Mouse (Mus musculus): ENCODE measurements around the gene Mxd1. TPM values are rescaled to one million over a fixed set of nuclear protein-coding genes. Genes with fewer than 3 reads are reported as not detected.

Gene Mxd1
- polyA plus RNA-seq, 1 experiment from 2014 or later: 16.6 TPM

DNA sequence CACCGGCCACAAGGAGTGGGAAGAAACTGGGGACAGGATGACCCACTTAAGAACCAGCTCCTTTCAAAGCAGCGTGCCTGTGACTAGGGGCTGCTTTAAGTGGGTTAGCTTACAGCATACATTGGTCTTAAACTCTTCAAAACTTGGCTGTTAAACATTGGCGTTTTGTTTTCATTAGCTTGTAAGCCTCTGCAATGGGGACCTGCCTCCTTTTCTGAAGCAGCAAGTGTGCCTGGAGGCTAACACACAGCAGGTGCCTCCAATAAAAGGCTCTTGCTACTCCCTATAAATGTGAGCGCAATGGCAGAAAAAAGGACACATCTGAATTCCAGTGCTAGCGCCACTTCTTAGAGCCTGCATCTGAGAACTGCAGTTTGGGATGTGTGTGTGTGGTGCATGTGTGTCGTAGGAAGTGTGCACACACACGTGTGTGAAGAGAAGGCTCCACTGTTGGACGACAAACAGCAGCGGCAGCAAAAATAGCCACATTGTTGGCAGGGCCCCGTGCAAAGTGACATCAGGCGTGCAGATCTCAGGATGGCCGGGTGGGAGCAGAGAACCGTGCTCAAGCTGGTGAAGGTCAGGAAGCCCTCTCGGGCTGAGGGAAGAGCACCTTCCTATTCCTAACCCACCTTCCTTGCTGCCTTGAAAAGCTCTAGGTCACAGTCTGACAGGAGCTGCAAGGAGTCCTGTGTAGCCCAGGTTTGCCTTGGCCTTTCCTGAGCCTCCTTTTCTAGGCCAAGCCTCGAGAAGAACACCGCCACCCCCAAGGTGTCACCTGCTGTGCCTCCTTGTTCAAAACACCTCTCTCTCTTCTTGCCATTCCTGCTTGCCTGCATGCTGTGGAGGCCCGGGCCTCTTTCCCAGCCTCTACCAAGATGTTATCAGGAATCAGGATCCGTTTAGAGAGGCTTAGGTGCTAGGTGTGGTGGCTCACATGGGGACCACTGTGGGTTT, 44.6 kb downstream of the Mxd1 start:
- H3K4me3 ChIP-seq (replicated peaks; ENCODE audit: low read length): no peak overlapping the region
- no peak overlapping the region for H3K27ac ChIP-seq
- H3K4me2 ChIP-seq (replicated peaks): no peak overlapping the region
- no peaks in the 10 kb centered on the region for H3K9me3 ChIP-seq (ENCODE audit: control insufficient read depth, low read length)
- no peaks in the 10 kb centered on the region for H3K36me3 ChIP-seq (replicated peaks; ENCODE audit: control insufficient read depth, insufficient read depth)
- no peak overlapping the region for H3K9ac ChIP-seq
- H3K4me1 ChIP-seq (replicated peaks; ENCODE audit: control insufficient read depth, insufficient read depth, low read length): no peaks in the 10 kb centered on the region
- no peak for DNase-seq (ENCODE audit: low spot score)
- WGBS: 63% methylated on average over 18 of the region's 18 CpGs
- no peak for ATAC-seq (ENCODE audit: low FRiP score)
- H3K27me3 ChIP-seq (ENCODE audit: control insufficient read depth, insufficient read depth, low read length): no peaks in the 10 kb centered on the region

DNA sequence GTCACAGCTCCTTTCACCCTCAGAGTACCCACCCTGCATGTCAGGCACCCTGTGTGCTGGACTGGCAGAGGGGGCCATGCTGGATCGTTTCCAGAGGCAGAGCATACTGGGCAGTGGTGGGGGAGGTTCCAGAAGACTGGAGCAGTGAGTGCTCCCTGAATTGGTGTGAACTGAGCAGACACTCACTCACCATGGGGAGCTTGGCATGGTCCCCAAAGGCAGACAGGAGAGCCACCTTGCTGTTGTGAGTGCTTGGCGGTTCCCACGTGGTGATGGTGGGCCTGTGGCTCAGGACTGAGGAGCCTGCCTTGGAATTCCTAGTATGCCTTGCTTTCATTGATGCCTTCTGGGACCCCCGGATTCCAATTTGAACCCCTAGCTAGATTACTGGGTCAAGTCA, 45.8 kb downstream of the Mxd1 start:
- Histone ChIP-seq H3K36me3 (replicated peaks; ENCODE audit: control insufficient read depth, insufficient read depth) (no peaks in the 10 kb centered on the region), H3K4me2 (replicated peaks) (no peak overlapping the region), H3K4me1 (replicated peaks; ENCODE audit: control insufficient read depth, insufficient read depth, low read length) (no peaks in the 10 kb centered on the region), H3K27me3 (ENCODE audit: control insufficient read depth, insufficient read depth, low read length) (no peaks in the 10 kb centered on the region), H3K9me3 (ENCODE audit: control insufficient read depth, low read length) (no peaks in the 10 kb centered on the region), H3K27ac (no peak overlapping the region), H3K4me3 (replicated peaks; ENCODE audit: low read length) (no peak overlapping the region), H3K9ac (no peak overlapping the region)
- no peak for ATAC-seq (ENCODE audit: low FRiP score)
- WGBS: 79% methylated on average over 4 of the region's 4 CpGs
- no peak for DNase-seq (ENCODE audit: low spot score)

- ATAC-seq (ENCODE audit: low FRiP score): no peak
- Histone ChIP-seq H3K4me3 (replicated peaks; ENCODE audit: low read length) (no peak overlapping the region), H3K9ac (no peak overlapping the region), H3K4me1 (replicated peaks; ENCODE audit: control insufficient read depth, insufficient read depth, low read length) (no peaks in the 10 kb centered on the region), H3K27me3 (ENCODE audit: control insufficient read depth, insufficient read depth, low read length) (no peaks in the 10 kb centered on the region), H3K9me3 (ENCODE audit: control insufficient read depth, low read length) (no peaks in the 10 kb centered on the region), H3K36me3 (replicated peaks; ENCODE audit: control insufficient read depth, insufficient read depth) (no peaks in the 10 kb centered on the region), H3K4me2 (replicated peaks) (no peak overlapping the region), H3K27ac (no peak overlapping the region)
- WGBS: 98% methylated on average over 4 of the region's 4 CpGs
- DNase-seq (ENCODE audit: low spot score): no peak
Measured at GRCm38 (mm10) chr6:86615301-86615700, 53.7 kb downstream of the Mxd1 start.

DNA sequence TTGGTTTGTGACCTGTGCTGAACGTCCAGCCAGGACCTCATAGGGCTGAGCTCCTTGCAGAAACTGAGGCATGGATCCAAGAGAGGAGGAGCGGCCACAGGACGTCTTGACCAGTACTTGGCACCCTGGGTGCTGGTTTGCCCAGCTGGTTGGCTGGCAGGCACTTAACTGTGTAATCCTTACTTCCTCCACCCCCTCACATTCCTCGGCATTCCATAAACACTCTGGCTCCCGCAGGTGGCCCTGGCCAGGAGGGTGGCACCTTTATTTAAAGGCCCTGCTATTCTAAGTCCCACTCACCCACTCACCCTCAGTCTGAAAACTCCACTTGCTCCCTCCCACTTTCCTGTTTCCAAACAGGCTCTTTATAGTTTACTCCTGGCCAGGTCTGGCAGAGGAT, 58.2 kb downstream of the Mxd1 start:
- Histone ChIP-seq H3K9ac (no peak overlapping the region), H3K4me1 (replicated peaks; ENCODE audit: control insufficient read depth, insufficient read depth, low read length) (no peaks in the 10 kb centered on the region), H3K27ac (no peak overlapping the region), H3K9me3 (ENCODE audit: control insufficient read depth, low read length) (no peaks in the 10 kb centered on the region), H3K36me3 (replicated peaks; ENCODE audit: control insufficient read depth, insufficient read depth) (no peaks in the 10 kb centered on the region), H3K27me3 (ENCODE audit: control insufficient read depth, insufficient read depth, low read length) (no peaks in the 10 kb centered on the region), H3K4me3 (replicated peaks; ENCODE audit: low read length) (no peak overlapping the region), H3K4me2 (replicated peaks) (no peak overlapping the region)
- DNase-seq (ENCODE audit: low spot score): no peak
- no peak for ATAC-seq (ENCODE audit: low FRiP score)
- 66% methylated on average over 5 of the region's 5 CpGs for WGBS

- Histone ChIP-seq H3K4me2 (replicated peaks) (no peak overlapping the region), H3K4me1 (replicated peaks; ENCODE audit: control insufficient read depth, insufficient read depth, low read length) (no peaks in the 10 kb centered on the region), H3K4me3 (replicated peaks; ENCODE audit: low read length) (no peak overlapping the region), H3K9me3 (ENCODE audit: control insufficient read depth, low read length) (no peaks in the 10 kb centered on the region), H3K27ac (no peak overlapping the region), H3K36me3 (replicated peaks; ENCODE audit: control insufficient read depth, insufficient read depth) (no peaks in the 10 kb centered on the region), H3K9ac (no peak overlapping the region), H3K27me3 (ENCODE audit: control insufficient read depth, insufficient read depth, low read length) (no peaks in the 10 kb centered on the region)
- no peak for ATAC-seq (ENCODE audit: low FRiP score)
- no peak for DNase-seq (ENCODE audit: low spot score)
- 91% methylated on average over 6 of the region's 6 CpGs for WGBS
Measured at GRCm38 (mm10) chr6:86609235-86609634, 59.7 kb downstream of the Mxd1 start.

- ATAC-seq (ENCODE audit: low FRiP score): no peak
- Histone ChIP-seq H3K27me3 (ENCODE audit: control insufficient read depth, insufficient read depth, low read length) (no peaks in the 10 kb centered on the region), H3K36me3 (replicated peaks; ENCODE audit: control insufficient read depth, insufficient read depth) (no peaks in the 10 kb centered on the region), H3K4me2 (replicated peaks) (no peak overlapping the region), H3K27ac (no peak overlapping the region), H3K4me1 (replicated peaks; ENCODE audit: control insufficient read depth, insufficient read depth, low read length) (no peaks in the 10 kb centered on the region), H3K9ac (no peak overlapping the region), H3K4me3 (replicated peaks; ENCODE audit: low read length) (no peak overlapping the region), H3K9me3 (ENCODE audit: control insufficient read depth, low read length) (no peaks in the 10 kb centered on the region)
- no peak for DNase-seq (ENCODE audit: low spot score)
- 86% methylated on average over 6 of the region's 6 CpGs for WGBS
Measured at GRCm38 (mm10) chr6:86607471-86607870, 61.5 kb downstream of the Mxd1 start.

DNA sequence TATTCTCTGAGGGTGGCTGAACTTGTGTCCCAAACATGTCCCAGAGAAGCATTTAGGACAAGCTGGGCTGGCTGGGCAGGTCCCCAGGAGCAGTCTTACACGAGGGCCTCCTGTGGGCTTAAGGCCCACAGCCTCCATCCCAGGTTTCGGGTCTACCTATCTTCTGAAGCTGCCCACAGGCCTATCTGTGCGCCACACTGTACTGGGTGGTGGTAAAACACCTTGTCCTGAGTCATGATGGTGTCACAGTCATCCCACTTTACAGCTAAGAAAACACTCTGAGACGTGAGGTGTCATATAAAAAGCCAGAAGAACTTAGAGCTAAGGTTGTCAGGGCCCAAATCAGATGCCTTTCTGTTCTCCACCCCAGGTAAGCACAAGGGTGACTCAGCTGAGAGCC, 62.7 kb downstream of the Mxd1 start:
- DNase-seq (ENCODE audit: low spot score) (no peak), ATAC-seq (ENCODE audit: low FRiP score) (no peak)
- Histone ChIP-seq H3K4me3 (replicated peaks; ENCODE audit: low read length) (no peak overlapping the region), H3K9me3 (ENCODE audit: control insufficient read depth, low read length) (no peaks in the 10 kb centered on the region), H3K27ac (no peak overlapping the region), H3K4me1 (replicated peaks; ENCODE audit: control insufficient read depth, insufficient read depth, low read length) (no peaks in the 10 kb centered on the region), H3K4me2 (replicated peaks) (no peak overlapping the region), H3K27me3 (ENCODE audit: control insufficient read depth, insufficient read depth, low read length) (no peaks in the 10 kb centered on the region), H3K9ac (no peak overlapping the region), H3K36me3 (replicated peaks; ENCODE audit: control insufficient read depth, insufficient read depth) (no peaks in the 10 kb centered on the region)
- WGBS: 90% methylated on average over 4 of the region's 4 CpGs

DNA sequence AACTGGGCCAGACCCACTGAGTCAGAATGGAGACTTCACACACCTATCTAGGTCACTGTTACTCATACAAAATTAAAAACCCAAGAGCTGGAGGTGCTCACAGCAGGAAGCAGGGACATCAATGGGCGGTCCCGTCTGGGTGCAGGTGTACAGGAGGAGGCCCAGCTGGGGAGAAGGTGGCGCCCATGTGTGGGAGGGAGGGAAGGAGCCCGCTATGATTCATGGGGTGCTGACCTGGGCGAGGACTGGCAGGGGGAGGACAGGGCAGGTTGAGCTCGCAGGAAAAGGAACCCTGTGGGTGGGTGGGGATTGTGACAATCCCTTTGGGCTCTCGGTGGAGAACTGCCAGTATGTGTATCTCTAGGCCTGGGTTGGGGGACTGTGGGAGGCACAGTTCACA, 63.7 kb downstream of the Mxd1 start:
- H3K36me3 ChIP-seq (replicated peaks; ENCODE audit: control insufficient read depth, insufficient read depth): no peaks in the 10 kb centered on the region
- no peak overlapping the region for H3K9ac ChIP-seq
- ATAC-seq (ENCODE audit: low FRiP score) (no peak), DNase-seq (ENCODE audit: low spot score) (no peak)
- 82% methylated on average over 7 of the region's 7 CpGs for WGBS
- no peak overlapping the region for H3K4me2 ChIP-seq (replicated peaks)
- no peaks in the 10 kb centered on the region for H3K4me1 ChIP-seq (replicated peaks; ENCODE audit: control insufficient read depth, insufficient read depth, low read length)
- no peaks in the 10 kb centered on the region for H3K27me3 ChIP-seq (ENCODE audit: control insufficient read depth, insufficient read depth, low read length)
- no peak overlapping the region for H3K4me3 ChIP-seq (replicated peaks; ENCODE audit: low read length)
- H3K9me3 ChIP-seq (ENCODE audit: control insufficient read depth, low read length): no peaks in the 10 kb centered on the region
- no peak overlapping the region for H3K27ac ChIP-seq

GRCm38 (mm10) chr6:86599951-86600414, 69.0 kb downstream of the Mxd1 start:
- WGBS: 63% methylated on average over 6 of the region's 6 CpGs
- Histone ChIP-seq H3K4me3 (replicated peaks; ENCODE audit: low read length) (no peak overlapping the region), H3K27me3 (ENCODE audit: control insufficient read depth, insufficient read depth, low read length) (no peaks in the 10 kb centered on the region), H3K9me3 (ENCODE audit: control insufficient read depth, low read length) (no peaks in the 10 kb centered on the region), H3K27ac (no peak overlapping the region), H3K4me1 (replicated peaks; ENCODE audit: control insufficient read depth, insufficient read depth, low read length) (no peaks in the 10 kb centered on the region), H3K36me3 (replicated peaks; ENCODE audit: control insufficient read depth, insufficient read depth) (no peaks in the 10 kb centered on the region), H3K4me2 (replicated peaks) (no peak overlapping the region), H3K9ac (no peak overlapping the region)
- 0 out of 2 replicates have a peak, but pooled peaks have one; percentile 46 for ATAC-seq (ENCODE audit: low FRiP score)
- DNase-seq (ENCODE audit: low spot score): peak; percentile 50

All from hindbrain, embryonic 14.5 days (tissue).